Mouse (Mus musculus) embryonic fibroblast, embryonic 13.5 days (primary cell): ENCODE data around the gene Znhit1.

ENCODE experiments used
- CTCF ChIP-seq: IDR thresholded peaks from 2 replicates; pipeline ENCODE4 v1.5.1; 2011; ENCODE audit warnings: mild to moderate bottlenecking, control low read depth, low read length, moderate library complexity, borderline replicate concordance; ENCODE audit not compliant: insufficient read depth
- POLR2A ChIP-seq: IDR thresholded peaks from 2 replicates; pipeline ENCODE4 v1.6.1; 2011; ENCODE audit warnings: low read depth, mild to moderate bottlenecking, control low read depth, low read length, moderate library complexity

DNA sequence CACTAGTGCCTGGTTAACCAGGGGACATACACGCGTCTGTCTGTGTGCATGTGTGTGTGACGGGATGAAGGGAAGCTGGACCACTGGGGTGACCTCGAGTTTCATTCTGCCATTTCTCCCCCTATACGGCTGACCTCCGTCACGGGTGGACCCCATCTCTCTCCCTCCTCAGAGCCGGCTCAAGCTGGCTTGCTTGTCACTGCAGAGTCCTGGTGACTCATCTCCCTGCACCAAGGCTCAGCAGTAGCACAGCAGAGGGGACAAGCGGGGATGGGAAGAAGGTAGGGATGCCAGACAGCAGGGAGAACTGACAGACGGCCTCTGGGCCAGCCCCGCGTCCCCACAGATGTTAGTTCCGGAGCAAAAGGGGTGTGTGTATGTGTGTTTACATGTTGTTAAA is 48.4 kb upstream of the Znhit1 start:
- TF ChIP-seq CTCF (no peak), POLR2A (no peak)
